ENCODE assay signal across 16 mouse cellular contexts in genomic region chr10:107248481-107248880, GRCm38 (mm10).
"Had no signal": no experiment of that assay in that cellular context is flagged by ENCODE, and none has a peak within 500 bp of the region (broad histone marks: within the 10 kb centered on the region; RNA-seq: fewer than 3 reads in every experiment).

No protein-coding gene starts in this region.

- DNase-seq: heart, postnatal 10 days; heart, postnatal 14 days; heart, postnatal 36 days; heart, postnatal 4 days; kidney, adult 11 months; kidney, adult 18-20 months; kidney, adult 2 months; kidney, adult 8-10 months; kidney, adult 9 months; kidney, postnatal 10 days; kidney, postnatal 14 days; kidney, postnatal 25 days; kidney, postnatal 36 days; kidney, postnatal 4 days; layer of hippocampus, adult 9-11 months; layer of hippocampus, postnatal 36 days had no signal
